Mouse (Mus musculus) gastrocnemius, postnatal 36 days (tissue): ENCODE results near the gene Acsl4. TPM values are rescaled to one million over a fixed set of nuclear protein-coding genes. Genes with fewer than 3 reads are reported as not detected.
A peak's percentile ranks its signal among the peaks of the same experiment; 100 is the strongest.

Source experiments
- DNase-seq, 2 experiments: peaks; one replicate each; pipeline ENCODE4 v3.0.0; 2022
- intact Hi-C: fragments of 180-260 bp; cut with DNase I; formaldehyde crosslinking; loops from one replicate; pipeline ENCODE4 v1.15.1; 2025
- total RNA-seq, 2 experiments: library from RNA; stranded (reverse); gene quantifications; 2 replicates each; pipeline ENCODE4 v1.2.3; 2021

Gene Acsl4
- total RNA-seq, 2 experiments from 2014 or later, result 20.5 to 20.9 TPM

GRCm38 (mm10) chrX:142369935-142370334, 20.4 kb downstream of the Acsl4 start:
- intact Hi-C loops, result no loop called here
- DNase-seq, result no peak

- intact Hi-C loops, result no loop called here
- DNase-seq, result no peak
Measured at GRCm38 (mm10) chrX:142363882-142364281, 26.5 kb downstream of the Acsl4 start.

- intact Hi-C loops, result no loop called here
- DNase-seq, result no peak
Measured at GRCm38 (mm10) chrX:142359031-142359430, 31.3 kb downstream of the Acsl4 start.

- intact Hi-C loops, result no loop called here
- no peak for DNase-seq
Measured at GRCm38 (mm10) chrX:142358427-142358826, 31.9 kb downstream of the Acsl4 start.

GRCm38 (mm10) chrX:142336207-142336606, 54.1 kb downstream of the Acsl4 start:
- no peak for DNase-seq
- intact Hi-C loops, result no loop called here

- intact Hi-C loops, result no loop called here
- DNase-seq, result no peak
Measured at GRCm38 (mm10) chrX:142335502-142335901, 54.8 kb downstream of the Acsl4 start.

- DNase-seq, result no peak
- intact Hi-C loops, result loop anchor here (5.0 kb wide), 1 partner anchor 212 kb away; no protein-coding TSS in a partner anchor
Measured at GRCm38 (mm10) chrX:142325760-142326159, 64.6 kb downstream of the Acsl4 start.

- intact Hi-C loops, result no loop called here
- no peak for DNase-seq
Measured at GRCm38 (mm10) chrX:142316106-142316505, 74.2 kb downstream of the Acsl4 start.

- DNase-seq, result no peak
- intact Hi-C loops, result no loop called here
Measured at GRCm38 (mm10) chrX:142315270-142315669, 75.1 kb downstream of the Acsl4 start.

- intact Hi-C loops, result loop anchor here (5.0 kb wide), 2 partner anchors 77 to 112 kb away; no protein-coding TSS in a partner anchor
- peak; percentile 27 to 42 for DNase-seq
Measured at GRCm38 (mm10) chrX:142314307-142315024, 75.9 kb downstream of the Acsl4 start.

- DNase-seq, result no peak
- intact Hi-C loops, result loop anchor here (5.0 kb wide), 2 partner anchors 73 to 108 kb away; no protein-coding TSS in a partner anchor
Measured at GRCm38 (mm10) chrX:142310431-142310830, 79.9 kb downstream of the Acsl4 start.

- DNase-seq, result no peak
- intact Hi-C loops, result no loop called here
Measured at GRCm38 (mm10) chrX:142305869-142306581, 84.3 kb downstream of the Acsl4 start, which contains the start of gene Kcne1l. TSS of gene Kcne1l (minus strand) at chrX:142306294.

GRCm38 (mm10) chrX:142305010-142305868, 85.1 kb downstream of the Acsl4 start:
- intact Hi-C loops, result no loop called here
- no peak for DNase-seq

GRCm38 (mm10) chrX:142304592-142304991, 85.7 kb downstream of the Acsl4 start:
- intact Hi-C loops, result no loop called here
- no peak for DNase-seq

- DNase-seq, result no peak
- intact Hi-C loops, result no loop called here
Measured at GRCm38 (mm10) chrX:142303456-142303855, 86.9 kb downstream of the Acsl4 start.

GRCm38 (mm10) chrX:142285905-142286304, 104.4 kb downstream of the Acsl4 start:
- intact Hi-C loops, result no loop called here
- no peak for DNase-seq

- no peak for DNase-seq
Measured at GRCm38 (mm10) chrX:142276573-142276972, 113.8 kb downstream of the Acsl4 start.

GRCm38 (mm10) chrX:142276031-142276430, 114.3 kb downstream of the Acsl4 start:
- DNase-seq, result no peak
- intact Hi-C loops, result no loop called here

More at GRCm38 (mm10) chrX:142276573-142276972, 113.8 kb downstream of the Acsl4 start:
- intact Hi-C loops, result no loop called here
